Mouse (Mus musculus) gastrocnemius, adult 2 months (tissue): ENCODE measurements around the gene Ttc27. TPM values are rescaled to one million over a fixed set of nuclear protein-coding genes. Genes with fewer than 3 reads are reported as not detected.

ENCODE experiments used
- DNase-seq: peaks from one replicate; pipeline ENCODE4 v3.0.0; 2022
- H3K27ac ChIP-seq: fragments of 200-600 bp; 2 replicates; pipeline ENCODE4 v1.8.1; 2022; ENCODE audit warnings: mild to moderate bottlenecking
- H3K4me3 ChIP-seq: fragments of 200-600 bp; 2 replicates; pipeline ENCODE4 v1.8.1; 2022; ENCODE audit warnings: mild to moderate bottlenecking, moderate library complexity
- CTCF ChIP-seq: fragments of 200-600 bp; IDR thresholded peaks from 2 replicates; pipeline ENCODE4 v1.8.1; 2022; ENCODE audit warnings: antibody characterized with exemption, mild to moderate bottlenecking, moderate library complexity
- intact Hi-C: fragments of 180-260 bp; cut with DNase I; formaldehyde crosslinking; loops from one replicate; pipeline ENCODE4 v1.15.1; 2025
- total RNA-seq, 2 experiments: library from RNA; stranded (reverse); gene quantifications; 2 replicates each; pipeline ENCODE4 v1.2.3; 2021

Ttc27 gene
- total RNA-seq, 2 experiments from 2014 or later, result 10.4 to 12.0 TPM

DNA sequence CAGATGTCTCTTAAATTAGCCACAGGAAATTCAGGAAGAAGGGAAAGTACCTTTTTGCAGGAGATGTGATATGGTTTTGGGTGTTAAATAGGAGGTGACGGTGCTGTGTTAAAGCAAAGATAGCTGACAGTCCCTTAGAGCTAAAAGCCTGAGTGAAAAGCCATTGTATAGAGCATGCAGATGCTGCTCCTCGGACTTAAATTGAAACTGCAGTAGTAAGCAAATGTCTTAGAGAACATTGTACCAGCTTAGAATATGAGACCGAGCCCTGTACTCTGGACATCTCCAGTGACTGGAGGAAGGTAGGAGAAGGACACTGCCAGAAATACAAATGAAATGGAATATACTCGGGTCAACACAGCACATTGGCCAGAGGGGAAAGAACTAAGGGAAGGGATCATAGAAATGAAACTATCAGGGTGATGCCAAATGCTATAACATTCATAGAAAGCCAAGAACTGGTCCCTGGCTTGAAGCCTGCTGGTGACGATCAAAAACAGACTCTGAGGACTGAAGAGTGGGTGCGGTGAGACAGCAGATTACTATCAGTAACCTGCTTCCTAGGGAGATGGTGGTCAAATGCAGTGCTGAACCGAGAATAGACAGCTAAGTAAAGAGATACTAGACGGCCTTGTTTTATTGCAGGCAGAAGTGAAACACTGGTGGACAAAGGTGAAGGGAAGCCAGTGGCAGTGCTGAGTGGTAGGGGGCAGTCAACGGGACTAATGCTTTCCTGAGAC lies 90.1 kb downstream of the Ttc27 start:
- H3K27ac ChIP-seq, result no peak overlapping the region
- DNase-seq, result no peak
- H3K4me3 ChIP-seq, result no peak overlapping the region
- TF ChIP-seq CTCF, result no peak
- intact Hi-C loops, result no loop called here

DNA sequence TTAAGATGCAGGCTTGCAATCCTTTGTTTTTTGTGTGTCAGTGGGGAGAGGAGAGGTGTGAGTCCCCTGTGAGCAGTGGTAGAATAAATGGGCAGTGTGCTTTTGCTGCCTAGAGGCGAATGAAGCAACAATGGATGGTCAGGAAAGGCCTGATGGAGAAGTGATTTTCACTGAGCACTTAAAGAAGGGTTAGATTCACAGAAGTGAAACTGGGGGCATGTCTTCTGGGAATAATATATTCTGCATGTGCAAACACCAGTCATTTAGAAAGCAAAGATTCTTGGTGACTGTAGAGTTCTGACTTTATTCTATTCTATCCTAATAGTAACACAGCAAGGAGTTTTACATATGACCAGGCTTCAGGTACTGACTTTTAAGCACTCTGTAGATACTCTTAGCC lies 90.8 kb downstream of the Ttc27 start:
- intact Hi-C loops, result no loop called here
- DNase-seq, result no peak
- H3K27ac ChIP-seq, result no peak overlapping the region
- TF ChIP-seq CTCF, result no peak
- no peak overlapping the region for H3K4me3 ChIP-seq

DNA sequence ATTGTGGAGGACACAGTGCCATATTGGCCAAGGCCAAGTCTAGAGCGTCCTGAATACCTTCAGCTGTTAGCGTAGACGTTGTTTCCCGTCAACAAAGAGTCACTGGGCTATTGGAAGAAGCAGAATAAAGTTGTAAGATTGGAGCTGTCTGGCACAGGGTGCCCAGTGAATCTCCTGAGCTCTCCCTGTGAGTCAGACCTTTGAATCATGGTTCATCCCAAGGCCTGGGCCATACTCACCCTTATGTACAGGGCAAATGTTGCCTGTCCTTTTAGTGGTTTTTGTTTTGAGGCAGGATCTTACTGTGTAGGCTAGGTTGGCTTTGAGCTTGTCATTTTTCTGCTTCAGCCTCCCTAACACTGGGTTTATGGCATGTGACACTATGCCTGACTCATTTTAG lies 91.4 kb downstream of the Ttc27 start:
- no peak for DNase-seq
- H3K27ac ChIP-seq, result no peak overlapping the region
- TF ChIP-seq CTCF, result no peak
- intact Hi-C loops, result no loop called here
- H3K4me3 ChIP-seq, result no peak overlapping the region

DNA sequence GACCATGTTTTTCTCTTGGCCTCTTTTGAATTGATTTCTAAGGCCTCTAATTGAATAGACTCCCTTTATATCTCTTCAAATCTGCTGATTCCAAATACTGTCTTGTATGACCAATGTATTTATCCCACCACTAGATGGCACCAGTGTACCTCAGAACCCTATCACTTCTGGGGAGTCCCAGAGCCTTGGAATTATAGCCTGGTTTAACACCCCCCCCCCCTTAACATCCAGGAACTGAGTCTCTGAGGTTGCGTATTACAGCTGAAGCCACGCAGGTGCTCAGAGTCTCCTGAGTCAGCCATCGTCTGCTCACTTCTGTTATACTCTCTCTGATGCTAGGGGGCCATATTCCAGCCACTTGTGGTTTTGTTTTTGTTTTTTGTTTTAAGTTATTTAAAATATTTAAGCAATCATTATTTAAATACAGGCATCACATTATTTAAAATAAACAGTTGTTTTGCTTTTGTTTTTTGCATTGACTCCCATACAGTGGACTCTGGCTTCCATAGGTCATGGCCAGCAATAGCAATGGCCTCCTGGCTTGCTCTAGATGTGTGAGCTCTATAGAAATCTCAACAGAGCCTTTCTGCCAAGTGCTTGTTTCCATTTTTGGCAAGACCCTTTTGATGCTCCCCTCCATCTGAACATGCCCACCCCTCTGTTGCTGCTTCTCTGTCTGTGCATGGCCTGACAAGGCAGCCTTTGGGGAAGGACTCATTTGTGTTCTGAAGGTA lies 93.5 kb downstream of the Ttc27 start:
- TF ChIP-seq CTCF, result peak; percentile 70
- no peak for DNase-seq
- Histone ChIP-seq H3K4me3 (no peak overlapping the region), H3K27ac (no peak overlapping the region)
- intact Hi-C loops, result loop anchor here (1.0 to 5.0 kb wide), 3 partner anchors 194 to 561 kb away; partner anchors contain the start of gene Ltbp1

DNA sequence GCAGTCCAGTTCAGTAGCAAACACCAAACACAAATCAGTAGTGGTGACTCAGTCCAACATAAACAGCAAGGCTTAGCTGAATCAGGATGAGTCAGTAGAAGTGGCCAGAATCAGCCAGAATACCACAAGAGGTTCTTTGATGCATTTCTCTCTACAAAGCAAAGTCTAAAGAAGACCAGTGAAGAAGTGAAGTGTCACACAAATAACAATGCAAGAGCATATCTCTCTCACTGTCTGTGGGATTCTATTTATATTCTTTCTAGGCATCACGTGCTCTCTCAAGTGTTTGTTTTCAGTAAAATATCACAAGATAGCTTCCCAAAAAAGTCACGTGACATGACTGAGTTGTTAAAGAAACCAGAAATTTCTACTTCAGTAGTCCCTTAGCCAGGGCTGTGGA lies 102.2 kb downstream of the Ttc27 start:
- TF ChIP-seq CTCF, result no peak
- no peak overlapping the region for H3K4me3 ChIP-seq
- intact Hi-C loops, result no loop called here
- no peak for DNase-seq
- no peak overlapping the region for H3K27ac ChIP-seq

DNA sequence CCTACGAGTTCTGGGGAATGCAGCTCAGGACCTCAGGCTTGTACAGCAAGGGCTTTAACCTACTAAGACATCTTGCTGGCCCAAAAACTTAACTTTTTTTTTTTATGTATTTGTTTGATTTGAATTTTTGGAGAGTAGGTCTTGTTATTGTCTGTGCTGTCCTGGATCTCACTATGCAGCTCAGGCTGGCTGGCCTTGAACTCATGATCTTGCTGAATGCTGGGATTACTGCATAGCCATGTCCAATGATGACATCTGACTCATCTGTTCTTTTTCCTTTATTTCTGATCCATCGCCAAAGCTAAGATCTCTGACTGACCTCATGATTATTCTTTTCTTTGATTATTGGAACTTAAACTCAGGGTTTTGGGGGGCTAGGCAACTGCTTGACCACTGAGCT lies 113.3 kb downstream of the Ttc27 start:
- H3K27ac ChIP-seq, result no peak overlapping the region
- H3K4me3 ChIP-seq, result no peak overlapping the region
- DNase-seq, result no peak
- intact Hi-C loops, result no loop called here
- TF ChIP-seq CTCF, result no peak

DNA sequence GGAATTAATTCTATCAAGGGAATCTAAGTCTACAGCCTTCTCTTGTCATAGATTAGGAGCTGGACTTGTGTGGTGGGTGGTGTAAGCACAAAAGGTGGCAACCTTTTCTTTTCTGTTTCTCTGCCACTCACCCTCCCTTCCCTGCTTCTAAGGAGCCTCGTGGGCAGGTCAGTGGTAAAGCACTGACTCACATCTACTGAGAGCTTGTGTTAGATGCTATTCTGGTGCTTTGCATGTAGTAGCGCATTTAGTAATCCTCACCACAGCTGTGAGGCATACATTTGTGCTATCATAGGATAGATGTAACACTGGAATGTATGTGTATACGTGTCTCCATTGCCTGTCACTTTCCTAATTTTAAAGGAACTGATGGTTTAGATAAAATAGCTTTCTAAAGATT lies 124.2 kb downstream of the Ttc27 start:
- DNase-seq, result no peak
- Histone ChIP-seq H3K27ac (no peak overlapping the region), H3K4me3 (no peak overlapping the region)
- TF ChIP-seq CTCF, result no peak
- intact Hi-C loops, result no loop called here

DNA sequence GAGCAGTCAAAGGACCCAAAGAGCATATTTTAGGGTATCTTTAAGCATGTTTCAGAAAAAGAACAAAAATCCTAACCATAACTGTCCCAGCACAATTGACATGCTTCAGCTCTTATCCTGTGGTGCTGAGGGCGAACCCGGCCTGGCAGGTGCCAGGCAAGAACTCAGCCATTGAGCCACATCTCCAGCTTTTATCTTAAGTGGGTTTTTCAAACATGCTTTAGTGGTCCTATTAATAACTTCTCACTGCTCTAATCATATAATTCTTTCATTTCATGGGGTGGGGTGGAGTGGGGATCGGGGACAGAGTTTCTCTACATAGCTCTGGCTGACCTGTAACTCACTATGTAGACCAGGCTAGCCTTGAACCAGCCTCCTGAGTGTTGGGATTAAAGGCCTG lies 125.1 kb downstream of the Ttc27 start:
- no peak for DNase-seq
- Histone ChIP-seq H3K27ac (no peak overlapping the region), H3K4me3 (no peak overlapping the region)
- intact Hi-C loops, result no loop called here
- TF ChIP-seq CTCF, result no peak

DNA sequence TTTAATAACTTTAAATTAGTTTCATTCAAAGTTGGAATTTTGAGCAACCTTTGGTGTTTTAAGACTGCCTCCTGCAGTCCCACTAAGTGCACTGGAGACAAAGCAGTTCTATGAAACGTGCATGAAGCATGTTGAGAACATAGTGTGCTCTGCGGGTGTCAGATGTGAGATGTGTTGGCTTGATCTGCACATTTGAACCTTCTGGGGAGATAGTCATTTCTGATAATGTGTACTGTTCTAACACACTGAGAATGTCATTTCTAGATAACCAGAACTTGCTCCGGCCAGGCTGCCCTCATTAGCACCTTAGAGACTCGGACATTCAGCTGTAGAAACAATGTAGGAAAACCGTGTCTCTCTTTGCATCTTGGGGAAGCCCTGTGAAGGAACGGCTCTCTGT lies 126.0 kb downstream of the Ttc27 start:
- TF ChIP-seq CTCF, result no peak
- Histone ChIP-seq H3K4me3 (no peak overlapping the region), H3K27ac (no peak overlapping the region)
- intact Hi-C loops, result no loop called here
- no peak for DNase-seq

DNA sequence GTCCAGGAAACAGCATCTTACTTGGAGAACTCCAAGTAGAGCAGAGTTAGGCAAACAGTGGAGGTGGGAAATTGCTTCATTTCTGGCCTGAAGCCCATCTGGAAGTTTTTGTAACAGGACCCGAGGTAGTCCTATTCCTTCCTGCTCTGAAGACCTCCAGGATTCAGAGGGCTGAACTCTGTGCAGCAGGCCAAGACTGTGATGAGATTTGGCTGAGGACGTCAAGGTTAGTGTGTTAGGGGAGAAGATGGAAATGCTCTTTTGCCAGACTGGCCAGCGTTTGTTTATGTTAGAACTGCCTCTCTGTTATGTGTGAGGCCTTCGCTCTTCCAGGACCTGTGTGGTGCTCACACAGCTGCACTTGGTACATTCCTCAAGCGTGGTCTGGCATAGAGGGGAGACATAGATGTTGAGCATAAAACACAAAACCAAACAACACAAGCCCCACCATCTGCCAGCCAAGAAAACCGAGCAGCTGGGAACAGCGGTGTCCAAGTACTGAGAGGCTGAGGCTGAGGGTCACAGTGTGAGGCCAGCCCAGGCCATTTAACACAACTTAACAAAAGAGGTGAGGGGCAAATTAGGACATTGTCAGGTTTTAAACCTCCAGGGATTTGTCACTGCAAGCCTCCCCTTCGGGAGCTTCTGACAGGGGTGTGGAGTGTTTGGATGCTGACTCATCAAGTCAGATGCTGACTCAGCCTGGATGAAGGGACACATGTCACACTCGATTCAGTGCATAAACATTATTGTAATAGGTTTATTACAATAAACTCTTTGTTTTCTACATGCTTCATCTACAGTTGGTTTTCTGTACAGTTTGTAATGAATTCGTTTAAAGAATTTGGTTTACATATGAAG lies 128.7 kb downstream of the Ttc27 start:
- H3K27ac ChIP-seq, result no peak overlapping the region
- intact Hi-C loops, result no loop called here
- no peak overlapping the region for H3K4me3 ChIP-seq
- peak; percentile 31 for DNase-seq
- TF ChIP-seq CTCF, result no peak

DNA sequence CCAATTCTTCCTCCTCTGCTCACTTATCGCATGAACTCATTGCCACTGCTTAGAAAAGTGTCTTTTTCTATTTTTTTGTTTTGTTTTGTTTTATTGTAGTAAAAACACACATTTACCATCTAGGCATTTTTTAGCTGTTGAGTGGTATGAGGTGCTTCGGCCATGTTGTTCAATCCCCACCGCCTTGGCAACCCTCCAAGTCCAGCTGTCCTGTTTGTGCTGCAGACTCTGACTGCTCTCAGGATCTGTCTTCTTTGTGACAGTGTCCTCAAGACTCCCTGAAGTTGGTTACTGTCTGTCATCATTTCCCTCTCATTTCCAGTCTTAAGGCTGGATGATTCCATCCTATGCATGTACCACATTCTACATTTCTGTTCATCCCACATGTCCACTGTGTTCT lies 132.7 kb downstream of the Ttc27 start:
- Histone ChIP-seq H3K4me3 (no peak overlapping the region), H3K27ac (no peak overlapping the region)
- intact Hi-C loops, result no loop called here
- no peak for TF ChIP-seq CTCF
- DNase-seq, result no peak

DNA sequence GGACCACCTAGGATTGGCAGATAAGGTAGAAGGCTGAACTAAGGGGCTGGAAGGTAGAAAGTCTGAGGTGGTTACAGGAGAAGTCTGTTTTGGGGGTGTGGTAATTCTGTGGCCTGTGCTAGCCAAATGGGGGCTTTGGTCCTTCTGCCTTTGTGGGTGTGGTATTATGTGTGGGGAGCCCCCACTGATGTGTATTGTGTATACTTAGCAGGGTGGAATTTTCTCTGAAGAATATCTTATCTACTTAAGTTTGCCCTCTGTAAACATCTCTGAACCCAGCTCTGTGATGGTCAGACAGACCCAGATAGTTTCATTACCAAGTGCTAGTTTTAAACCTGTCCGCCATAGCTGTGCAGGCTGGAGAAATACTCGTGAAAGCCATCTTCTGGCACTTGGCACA lies 141.8 kb downstream of the Ttc27 start:
- H3K27ac ChIP-seq, result no peak overlapping the region
- intact Hi-C loops, result no loop called here
- no peak overlapping the region for H3K4me3 ChIP-seq
- TF ChIP-seq CTCF, result no peak
- DNase-seq, result no peak
